Mouse (Mus musculus): ENCODE data around the gene Clec2i. TPM values are rescaled to one million over a fixed set of nuclear protein-coding genes. Genes with fewer than 3 reads are reported as not detected.
"Not testable (repeated sequence)": the region's sequence is repeated elsewhere in the genome, so short reads cannot be mapped to it uniquely, and the experiment has no call there.

Gene Clec2i
- 10 to 100 TPM; 55.9 to 76.5 TPM for polyA plus RNA-seq (2017; shearing (Covaris generic))

DNA sequence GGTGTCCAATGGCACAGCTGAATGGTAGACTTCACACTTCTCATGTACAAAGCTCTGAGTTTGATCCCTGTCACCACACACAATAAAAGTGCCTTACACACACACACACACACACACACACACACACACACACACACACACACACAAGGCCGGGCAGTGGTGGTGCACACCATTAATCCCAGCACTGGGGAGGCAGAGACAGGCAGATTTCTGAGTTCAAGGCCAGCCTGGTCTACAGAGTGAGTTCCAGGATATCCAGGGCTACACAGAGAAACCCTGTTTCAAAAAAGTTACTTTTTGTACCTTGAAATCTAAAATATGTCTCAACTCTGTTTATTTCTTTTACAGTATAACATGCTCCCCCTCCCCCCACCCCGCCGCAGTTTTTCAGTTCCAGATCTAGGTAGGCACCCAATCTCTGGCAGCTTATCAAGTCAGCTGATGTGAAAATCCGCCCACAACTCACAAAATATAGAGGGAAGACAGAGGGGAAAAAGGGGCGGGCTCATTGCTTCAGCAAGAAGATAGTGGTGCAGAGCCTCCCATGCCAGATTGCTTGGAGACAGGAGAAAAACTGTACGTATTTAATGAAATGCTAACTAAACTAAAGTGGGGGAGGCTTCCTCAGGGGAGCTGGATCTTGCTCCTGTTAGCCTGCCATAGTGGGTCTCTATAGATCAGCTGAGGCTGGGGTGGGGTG, at the start of gene Clec2i:
Gene Clec2i (plus strand): TSS at position 498 of the 700 bp plus-strand sequence.
- ATAC-seq = peak; percentile 65

GRCm38 (mm10) chr6:128838342-128839265, 48.8 kb upstream of the Clec2i start:
- peak; percentile 17 for ATAC-seq

DNA sequence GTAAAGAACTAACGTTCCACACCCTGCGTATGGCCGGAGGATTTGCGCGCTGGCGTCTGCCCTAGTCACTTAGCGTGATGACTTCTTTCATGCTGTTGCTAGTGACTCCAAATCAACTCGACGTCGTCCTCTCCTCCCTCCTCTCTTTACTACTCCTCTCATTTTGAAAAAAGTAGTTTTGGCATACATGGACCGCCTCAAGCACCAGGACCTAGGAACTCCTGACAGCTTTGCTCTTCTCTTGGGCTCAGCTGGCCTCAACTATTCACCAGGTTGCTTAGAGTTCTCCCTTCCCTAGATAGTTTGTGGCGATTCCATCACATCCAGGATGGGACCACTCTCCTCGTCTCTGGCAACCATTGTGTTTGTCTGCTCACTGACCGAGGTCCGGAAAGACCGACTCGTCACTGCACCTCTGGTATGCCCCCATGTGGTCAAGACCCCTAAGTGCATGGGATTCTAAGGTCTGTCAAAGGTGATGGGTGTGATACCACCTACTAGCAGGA, 48.1 kb upstream of the Clec2i start:
- ATAC-seq = peak; percentile 29

- no peak for ATAC-seq
Measured at GRCm38 (mm10) chr6:128839921-128840320, 47.5 kb upstream of the Clec2i start.

- not testable (repeated sequence) for ATAC-seq
Measured at GRCm38 (mm10) chr6:128840669-128841068, 46.7 kb upstream of the Clec2i start.

- no peak for ATAC-seq
Measured at GRCm38 (mm10) chr6:128841327-128842089, 45.9 kb upstream of the Clec2i start.

DNA sequence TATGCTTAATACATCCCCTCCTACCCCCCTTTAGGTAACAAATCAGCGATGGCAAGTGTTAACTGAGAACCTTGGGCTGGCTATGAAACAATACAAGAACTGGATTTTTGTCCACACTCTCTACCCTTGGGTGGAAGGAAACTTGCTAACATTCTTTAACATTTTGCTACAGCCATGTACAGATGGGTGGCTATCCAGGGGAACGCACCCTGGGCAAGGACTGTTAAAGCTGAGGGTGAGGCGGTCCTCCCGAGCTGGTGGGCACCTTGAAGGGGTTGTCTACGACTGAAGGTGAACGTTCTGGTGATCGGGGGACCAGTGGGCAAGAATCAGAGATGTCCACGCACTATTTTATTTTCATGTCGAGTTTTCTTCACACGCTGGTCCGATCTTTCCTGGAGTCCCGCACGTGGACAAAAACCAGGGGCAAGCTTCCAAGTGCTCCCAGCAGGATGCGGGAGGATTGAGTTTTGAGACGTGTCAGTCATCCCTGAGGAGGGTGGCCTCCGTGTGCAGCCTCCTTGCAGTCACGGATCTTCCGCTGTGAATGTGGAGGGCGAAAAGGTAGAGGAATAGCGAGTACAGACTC, 44.9 kb upstream of the Clec2i start:
- no peak for ATAC-seq

- peak; percentile 61 for ATAC-seq
Measured at GRCm38 (mm10) chr6:128842945-128843478, 44.4 kb upstream of the Clec2i start.

GRCm38 (mm10) chr6:128843479-128843992, 43.9 kb upstream of the Clec2i start:
- ATAC-seq = peak; percentile 12

DNA sequence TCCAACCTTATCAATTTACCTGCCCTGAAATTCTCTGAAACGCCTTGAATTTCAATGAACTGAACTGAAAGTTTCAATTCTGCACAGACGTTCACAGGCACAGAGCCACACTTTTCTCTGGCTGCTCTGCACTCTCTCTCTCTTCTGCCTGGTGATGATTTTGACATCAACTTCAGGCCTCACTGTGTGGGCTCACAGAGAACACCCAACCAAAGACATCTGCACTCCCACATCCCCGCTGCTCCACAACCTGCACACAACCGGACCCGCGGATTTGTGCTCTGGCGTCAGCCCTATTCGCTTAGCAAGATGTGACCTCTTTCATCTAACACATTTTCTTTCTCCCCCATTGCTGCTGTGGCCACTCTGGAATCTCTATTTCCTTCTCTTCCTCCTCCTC, 43.3 kb upstream of the Clec2i start:
- ATAC-seq = no peak

DNA sequence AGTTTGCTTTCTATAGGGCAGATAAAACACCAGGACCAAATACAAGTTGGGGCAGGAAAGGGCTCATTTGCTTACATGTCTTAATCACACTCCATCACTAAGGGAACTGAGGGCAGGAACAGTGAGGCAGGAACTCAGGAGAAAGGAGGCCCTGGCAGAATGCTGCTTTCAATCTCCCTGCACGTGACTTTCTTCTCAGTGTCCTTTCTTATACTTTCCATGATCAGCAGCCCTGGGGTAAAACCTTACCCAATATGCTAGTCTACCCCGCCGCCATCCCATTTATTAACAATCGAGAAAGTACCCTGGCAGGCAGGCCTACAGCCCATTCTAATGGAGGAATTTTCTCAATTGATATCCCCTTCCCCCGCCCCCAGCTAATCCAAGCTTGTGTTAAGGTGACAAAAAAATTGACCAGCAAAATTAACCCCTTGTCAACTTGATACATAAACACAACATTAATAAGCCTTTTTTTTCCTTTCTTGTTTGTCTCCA, 42.8 kb upstream of the Clec2i start:
- no peak for ATAC-seq

GRCm38 (mm10) chr6:128845319-128845979, 41.9 kb upstream of the Clec2i start:
- ATAC-seq = no peak

GRCm38 (mm10) chr6:128845998-128846542, 41.3 kb upstream of the Clec2i start:
- no peak for ATAC-seq

GRCm38 (mm10) chr6:128847401-128847800, 40.0 kb upstream of the Clec2i start:
- ATAC-seq = no peak

- no peak for ATAC-seq
Measured at GRCm38 (mm10) chr6:128849902-128850301, 37.5 kb upstream of the Clec2i start.

DNA sequence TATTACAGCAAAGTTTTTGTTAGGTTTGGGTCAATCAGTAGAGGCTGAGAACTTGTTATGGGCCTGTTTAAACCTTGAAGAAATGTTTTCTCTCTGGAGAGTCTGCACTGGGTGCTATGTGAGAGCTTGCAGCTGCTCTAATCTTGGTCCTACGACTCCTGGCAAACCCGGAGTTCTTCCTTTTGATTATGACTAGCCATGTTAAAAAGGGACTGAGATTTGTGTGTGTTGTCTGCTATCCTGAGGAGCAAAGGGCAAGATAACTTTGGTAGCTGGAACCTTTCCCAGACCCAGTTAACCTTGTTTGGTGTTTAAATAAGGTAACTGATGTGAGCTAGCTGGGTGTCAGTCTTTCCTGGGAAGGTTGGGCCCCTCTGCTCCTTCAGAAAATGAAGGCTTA, 36.7 kb upstream of the Clec2i start:
- no peak for ATAC-seq

DNA sequence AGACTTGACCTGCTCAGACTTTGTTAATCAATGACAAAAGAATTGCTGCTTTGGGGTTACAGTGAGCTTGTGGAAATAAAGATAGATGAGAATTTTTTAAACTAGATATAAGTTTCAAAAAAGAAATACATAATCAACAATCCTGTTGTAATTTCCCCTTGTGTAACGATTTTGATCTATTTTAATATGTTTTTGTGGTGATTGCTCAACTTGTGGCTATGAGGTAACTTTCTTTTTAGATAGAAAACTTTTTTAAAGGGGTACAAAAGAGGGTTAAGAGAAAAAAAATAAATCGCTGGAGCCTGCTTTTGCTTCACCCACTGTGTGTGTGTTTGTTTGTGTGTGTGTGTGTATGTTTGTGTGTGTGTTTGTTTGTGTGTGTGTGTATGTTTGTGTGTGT, 36.2 kb upstream of the Clec2i start:
- no peak for ATAC-seq

GRCm38 (mm10) chr6:128852766-128853165, 34.6 kb upstream of the Clec2i start:
- ATAC-seq = no peak

- peak; percentile 58 for ATAC-seq
Measured at GRCm38 (mm10) chr6:128854024-128854820, 33.2 kb upstream of the Clec2i start.

- no peak for ATAC-seq
Measured at GRCm38 (mm10) chr6:128854895-128855294, 32.5 kb upstream of the Clec2i start.

Data from activated CD4-positive, CD25-positive, alpha-beta regulatory T cell, adult 4 months (primary cell).